Mouse (Mus musculus): ENCODE data around the gene Tex36.

DNA sequence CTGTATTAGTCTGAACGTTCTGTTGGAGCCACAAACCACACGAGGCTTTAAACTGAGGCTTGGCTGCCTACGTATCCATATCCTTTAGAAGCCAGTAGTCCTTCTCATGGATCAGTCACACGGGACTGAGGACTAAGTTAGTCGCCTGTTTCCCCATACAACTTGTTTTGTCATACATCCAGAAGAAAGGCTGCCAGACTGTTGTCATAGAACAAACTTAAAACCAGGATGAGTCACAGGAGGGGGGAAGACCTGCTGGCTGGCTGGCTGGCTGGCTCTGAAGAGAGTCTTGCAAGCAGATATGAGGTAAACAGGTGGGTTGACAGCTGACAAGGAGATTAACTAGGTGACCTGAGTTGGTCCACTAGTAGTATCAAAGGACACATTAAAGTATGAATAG, 28.9 kb upstream of the Tex36 start:
- TF ChIP-seq POLR2A (IDR thresholded peaks at IDR 0.05; ENCODE audit: insufficient read depth, low read length): no peak
- TF ChIP-seq CTCF (IDR thresholded peaks at IDR 0.05; ENCODE audit: low read depth, low read length): no peak

Measured in ES-Bruce4 (cell line).